ENCODE assay signal across 10 mouse cellular contexts in the genomic region with DNA sequence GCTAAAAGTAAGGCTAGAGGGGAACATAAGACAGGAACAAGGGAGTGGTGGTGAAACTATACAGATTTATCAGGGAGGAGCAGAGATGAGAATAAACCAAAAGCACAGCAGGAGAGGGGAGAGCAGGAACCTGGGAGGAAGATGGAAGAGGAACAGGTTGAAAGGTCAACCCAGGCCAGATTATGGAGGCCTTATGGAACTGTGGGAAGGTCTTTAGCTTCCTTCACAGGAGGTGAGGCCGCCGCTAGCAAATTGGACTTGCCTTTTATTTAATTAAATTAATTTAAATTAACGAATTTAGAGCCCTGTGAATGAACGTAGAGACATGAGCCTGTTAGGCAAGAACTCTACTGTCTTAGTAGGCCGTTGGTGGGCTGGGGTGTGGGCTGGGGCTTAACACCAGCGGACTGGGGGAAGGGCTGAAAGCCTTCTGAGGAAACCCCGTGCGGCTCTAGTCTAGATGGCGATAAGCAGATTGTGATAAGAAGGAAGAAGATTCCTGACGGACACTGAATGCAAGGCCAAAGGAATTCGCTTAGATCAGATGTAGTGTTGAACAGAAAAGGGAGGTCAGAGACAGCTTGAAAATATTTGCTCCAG.
DNase-seq lines count a peak whose midpoint lies in the region; ATAC-seq and TF ChIP-seq lines count a peak whose summit lies in the region.
"Had no signal": no experiment of that assay in that cellular context is flagged by ENCODE, and none has a peak within 500 bp of the region (broad histone marks: within the 10 kb centered on the region; RNA-seq: fewer than 3 reads in every experiment).

No protein-coding gene starts in this region.

- H3K36me3 ChIP-seq in heart, embryonic 10.5 days = no peaks in the 10 kb centered on the region
- H3K36me3 ChIP-seq in lung, embryonic 15.5 days = no peaks in the 10 kb centered on the region
- no peaks in the 10 kb centered on the region for H3K36me3 ChIP-seq in stomach, embryonic 15.5 days
- H3K36me3 ChIP-seq: hindbrain, embryonic 15.5 days had no signal

- peaks cover 31% of the 10 kb centered on the region for H3K4me1 ChIP-seq in heart, embryonic 10.5 days
- H3K4me1 ChIP-seq in lung, embryonic 15.5 days = peaks cover 34% of the 10 kb centered on the region
- H3K4me1 ChIP-seq in lung, adult 2 months (ENCODE audit: control insufficient read depth, insufficient read depth, low read length) = peaks cover 12% of the 10 kb centered on the region; the same call in 1 of the 2 replicates
- peaks cover 3% of the 10 kb centered on the region; the same call in 1 of the 2 replicates for H3K4me1 ChIP-seq in embryonic fibroblast, embryonic 13.5 days (ENCODE audit: control insufficient read depth, insufficient read depth, low read length)
- H3K4me1 ChIP-seq in stomach, embryonic 15.5 days = peaks cover 22% of the 10 kb centered on the region

- WGBS in heart, embryonic 10.5 days = 19% methylated on average over 11 of the region's 11 CpGs
- WGBS in lung, embryonic 15.5 days = 52% methylated on average over 11 of the region's 11 CpGs
- WGBS in lung, adult 2 months = 47% methylated on average over 11 of the region's 11 CpGs
- WGBS in stomach, embryonic 15.5 days = 45% methylated on average over 11 of the region's 11 CpGs

- H3K9ac ChIP-seq in lung, embryonic 15.5 days = no peak overlapping the region
- no peak overlapping the region for H3K9ac ChIP-seq in stomach, embryonic 15.5 days
- H3K9ac ChIP-seq: hindbrain, embryonic 15.5 days; liver, embryonic 14.5 days had no signal

- no peaks in the 10 kb centered on the region for H3K9me3 ChIP-seq in heart, embryonic 10.5 days
- H3K9me3 ChIP-seq in lung, embryonic 15.5 days = no peaks in the 10 kb centered on the region
- H3K9me3 ChIP-seq in stomach, embryonic 15.5 days = no peaks in the 10 kb centered on the region
- H3K9me3 ChIP-seq: hindbrain, embryonic 15.5 days had no signal

- H3K27me3 ChIP-seq in heart, embryonic 10.5 days (ENCODE audit: insufficient read depth, poor library complexity, severe bottlenecking) = no peaks in the 10 kb centered on the region
- no peaks in the 10 kb centered on the region for H3K27me3 ChIP-seq in lung, embryonic 15.5 days
- H3K27me3 ChIP-seq in stomach, embryonic 15.5 days (replicated peaks) = no peaks in the 10 kb centered on the region

- DNase-seq in heart, embryonic 10.5 days (ENCODE audit: low spot score) = no peak
- no peak for DNase-seq in heart, adult 9 months (ENCODE audit: low spot score in 2 of 2)
- no peak for DNase-seq in lung, adult 2 months
- DNase-seq in cerebellum, adult 11-12 months = no peak
- DNase-seq in left cerebral cortex, adult 8-10 months (ENCODE audit: low spot score in 2 of 2) = no peak

- H3K4me2 ChIP-seq in lung, embryonic 15.5 days = peak overlapping the region; percentile 76
- peak overlapping the region; percentile 74 for H3K4me2 ChIP-seq in stomach, embryonic 15.5 days

- no peak for ATAC-seq in lung, embryonic 15.5 days (ENCODE audit: borderline replicate concordance, extremely low read depth, low FRiP score, low TSS enrichment)
- ATAC-seq in stomach, embryonic 15.5 days (ENCODE audit: insufficient read depth, low FRiP score, low read depth) = no peak

- H3K4me3 ChIP-seq in heart, embryonic 10.5 days = peak overlapping the region; percentile 24; the same call in 1 of the 2 replicates
- H3K4me3 ChIP-seq in lung, embryonic 15.5 days = no peak overlapping the region
- no peak overlapping the region for H3K4me3 ChIP-seq in lung, adult 2 months (replicated peaks; ENCODE audit: extremely low read depth, low read depth, low read length)
- H3K4me3 ChIP-seq in embryonic fibroblast, embryonic 13.5 days (ENCODE audit: insufficient read depth, low read length) = peak overlapping the region; percentile 0; the same call in 1 of the 2 replicates
- H3K4me3 ChIP-seq in stomach, embryonic 15.5 days (replicated peaks) = no peak overlapping the region
- H3K4me3 ChIP-seq: hindbrain, embryonic 15.5 days had no signal

- no peak overlapping the region for H3K27ac ChIP-seq in heart, embryonic 10.5 days
- H3K27ac ChIP-seq in lung, embryonic 15.5 days = no peak overlapping the region
- no peak overlapping the region for H3K27ac ChIP-seq in embryonic fibroblast, embryonic 13.5 days (ENCODE audit: insufficient read depth, low read length)
- no peak overlapping the region for H3K27ac ChIP-seq in stomach, embryonic 15.5 days
- H3K27ac ChIP-seq: hindbrain, embryonic 15.5 days; liver, embryonic 14.5 days had no signal

- no peak for TF ChIP-seq CTCF in lung, adult 2 months (IDR thresholded peaks at IDR 0.05; ENCODE audit: insufficient read depth, low read length)
- TF ChIP-seq CTCF in embryonic fibroblast, embryonic 13.5 days (IDR thresholded peaks at IDR 0.05; ENCODE audit: borderline replicate concordance, insufficient read depth, low read length) = no peak

- TF ChIP-seq POLR2A in lung, adult 2 months (IDR thresholded peaks at IDR 0.05; ENCODE audit: borderline replicate concordance, extremely low read depth, low read depth, low read length) = no peak
- no peak for TF ChIP-seq POLR2A in embryonic fibroblast, embryonic 13.5 days (IDR thresholded peaks at IDR 0.05; ENCODE audit: low read depth, low read length)

Comparison
In these comparisons a context has a peak if more than half of its experiments do, and no peak if none do; other contexts are left out.
1. H3K4me3 ChIP-seq: peak in heart, embryonic 10.5 days (single experiment) and embryonic fibroblast, embryonic 13.5 days (single experiment); none in lung, embryonic 15.5 days (single experiment), lung, adult 2 months (single experiment) and stomach, embryonic 15.5 days (single experiment).